ENCODE assay signal across 1 mouse cellular context in the genomic region with DNA sequence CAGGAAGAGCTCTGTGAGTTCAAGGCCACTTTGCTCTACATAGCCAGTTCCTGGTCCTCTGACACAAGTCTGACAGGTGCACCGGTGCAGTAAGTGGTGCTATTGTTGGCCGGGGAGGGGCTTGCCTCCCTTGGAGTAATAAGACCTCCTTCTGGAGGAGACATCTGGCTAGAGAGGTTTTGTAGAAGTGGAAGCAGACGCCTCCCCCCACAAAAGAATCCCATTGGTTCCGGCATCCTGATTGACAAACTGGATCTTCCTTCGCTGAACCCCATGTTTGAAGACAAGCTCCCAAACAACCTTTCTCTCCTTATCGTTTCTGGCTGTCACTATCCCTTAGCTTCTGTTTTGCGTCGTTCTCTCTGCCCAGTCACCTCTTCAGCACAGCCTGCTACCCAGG.
TF ChIP-seq lines count a peak whose summit lies in the region.

No protein-coding gene starts in this region.

TF ChIP-seq in myocyte, 11 proteins besides CTCF, POLR2A, EP300 and RAD21:
- TF ChIP-seq MYOG (IDR thresholded peaks at IDR 0.05; ENCODE audit: control insufficient read depth in 1 of 3, insufficient read depth in 1 of 3, insufficient read length in 2 of 3, low read depth in 2 of 3): peak in 1 of 3 experiments; percentile 36
- no peak for TF ChIP-seq SRF (IDR thresholded peaks at IDR 0.05; ENCODE audit: control insufficient read depth, insufficient read length, low read depth)
- peak in 2 of 3 experiments; percentile 22 to 67 for TF ChIP-seq MYOD1 (IDR thresholded peaks at IDR 0.05; ENCODE audit: control insufficient read depth in 1 of 3, insufficient read length in 2 of 3, low read depth in 2 of 3)
